Mouse (Mus musculus) duodenum, adult 2 months (tissue): ENCODE measurements around the gene Tmem104. TPM values are rescaled to one million over a fixed set of nuclear protein-coding genes. Genes with fewer than 3 reads are reported as not detected.

Source experiments
- polyA plus RNA-seq: library from polyadenylated mRNA; depleted of rRNA; stranded (reverse); fragments of >200 nt; gene quantifications from 2 replicates; pipeline ENCODE4 v1.2.3, GENCODE M21; 2012; ENCODE audit warnings: low replicate concordance; rRNA removed

The Tmem104 gene
- polyA plus RNA-seq = 12.2 and 17.0 TPM in 2 replicates

GRCm38 (mm10) chr11:115187224-115187639 lies at the start of gene Tmem104:
Gene Tmem104, plus strand, starts transcription at chr11:115187487.

GRCm38 (mm10) chr11:115162832-115163480 lies 24.3 kb upstream of the Tmem104 start, which contains the start of gene Slc9a3r1:
Gene Slc9a3r1, plus strand, starts transcription at chr11:115163341.

GRCm38 (mm10) chr11:115187693-115188092 lies 406 bp downstream of the Tmem104 start, which contains the start of gene Nat9:
Gene Nat9, minus strand, starts transcription at chr11:115187859.

GRCm38 (mm10) chr11:115267061-115267883 lies 80.0 kb downstream of the Tmem104 start, which contains the start of gene Grin2c:
Gene Grin2c, minus strand, starts transcription at chr11:115267243.

GRCm38 (mm10) chr11:115276780-115277603 lies 89.7 kb downstream of the Tmem104 start, which contains the start of gene Fdxr:
Gene Fdxr, minus strand, starts transcription at chr11:115277050.

Other genes starting within 250 kb of the Tmem104 start
- 0.18 and 0.83 TPM in 2 replicates for gene Cd300c, start 218.3 kb upstream of the Tmem104 start, polyA plus RNA-seq
- 0.42 and 0.97 TPM in 2 replicates for gene Cd300ld, start 197.6 kb upstream of the Tmem104 start, polyA plus RNA-seq
- gene Cd300c2, start 185.6 kb upstream of the Tmem104 start, polyA plus RNA-seq = 2.5 and 4.4 TPM in 2 replicates
- gene Cd300ld2, start 171.3 kb upstream of the Tmem104 start, polyA plus RNA-seq = 0.11 TPM in 1 of 2 replicates, not detected in the other
- not detected in 2 replicates for gene Cd300ld4, start 160.5 kb upstream of the Tmem104 start, polyA plus RNA-seq
- 0.27 TPM in 1 of 2 replicates, not detected in the other for gene Cd300ld5, start 149.7 kb upstream of the Tmem104 start, polyA plus RNA-seq
- gene Cd300ld3, start 139.1 kb upstream of the Tmem104 start, polyA plus RNA-seq = 1.4 and 2.6 TPM in 2 replicates
- gene Cd300e, start 125.3 kb upstream of the Tmem104 start, polyA plus RNA-seq = 0.13 TPM in 2 replicates
- gene Rab37, start 96.1 kb upstream of the Tmem104 start, polyA plus RNA-seq = 0.55 and 2.2 TPM in 2 replicates
- gene Cd300lf, start 53.5 kb upstream of the Tmem104 start, polyA plus RNA-seq = 4.5 and 5.2 TPM in 2 replicates
- 239 and 866 TPM in 2 replicates for gene Slc9a3r1, start 24.1 kb upstream of the Tmem104 start, polyA plus RNA-seq
- 17.4 and 27.6 TPM in 2 replicates for gene Nat9, start 372 bp downstream of the Tmem104 start, polyA plus RNA-seq
- gene Grin2c, start 79.8 kb downstream of the Tmem104 start, polyA plus RNA-seq = 0.16 and 0.24 TPM in 2 replicates
- 18.3 and 20.0 TPM in 2 replicates for gene Fdxr, start 89.6 kb downstream of the Tmem104 start, polyA plus RNA-seq
- gene Fads6, start 110.2 kb downstream of the Tmem104 start, polyA plus RNA-seq = 0.69 and 2.5 TPM in 2 replicates
- 0.07 and 1.7 TPM in 2 replicates for gene Otop2, start 119.7 kb downstream of the Tmem104 start, polyA plus RNA-seq
- 0.15 and 0.17 TPM in 2 replicates for gene Ush1g, start 134.6 kb downstream of the Tmem104 start, polyA plus RNA-seq
- 12.8 and 196 TPM in 2 replicates for gene Otop3, start 147.2 kb downstream of the Tmem104 start, polyA plus RNA-seq
- gene Hid1, start 180.3 kb downstream of the Tmem104 start, polyA plus RNA-seq = 19.3 and 54.9 TPM in 2 replicates
- gene Cdr2l, start 194.4 kb downstream of the Tmem104 start, polyA plus RNA-seq = 3.3 and 4.8 TPM in 2 replicates
- gene Mrpl58, start 216.3 kb downstream of the Tmem104 start, polyA plus RNA-seq = 53.6 and 65.8 TPM in 2 replicates
- 23.6 and 30.4 TPM in 2 replicates for gene Atp5h, start 232.5 kb downstream of the Tmem104 start, polyA plus RNA-seq
- 16.2 and 31.2 TPM in 2 replicates for gene Kctd2, start 232.6 kb downstream of the Tmem104 start, polyA plus RNA-seq